Mouse (Mus musculus): ENCODE data around the gene Nkd1.

Gene Nkd1

DNA sequence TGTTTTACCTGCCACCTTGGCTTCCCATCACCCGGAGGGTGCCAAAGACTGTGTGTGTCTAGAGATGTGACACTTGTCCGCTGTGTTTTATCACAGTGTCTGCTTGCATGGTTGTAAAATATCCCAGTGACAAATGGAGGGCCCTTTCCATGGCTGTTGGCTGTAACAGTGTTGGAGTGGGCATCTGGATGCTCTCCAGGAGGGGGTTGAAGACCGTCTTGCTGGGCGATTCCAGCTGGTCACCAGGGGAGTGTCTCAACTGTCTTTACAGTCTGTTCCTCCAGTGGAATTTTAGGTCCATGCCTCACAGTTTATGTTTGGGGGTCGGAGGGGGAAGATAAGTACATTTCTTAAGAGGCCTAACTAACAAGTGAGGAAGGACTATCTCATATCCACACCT lies 99.8 kb downstream of the Nkd1 start:
- DNase-seq (ENCODE audit: low spot score): no peak

GRCm38 (mm10) chr8:88621408-88621807 lies 100.3 kb downstream of the Nkd1 start:
- DNase-seq (ENCODE audit: low spot score): peak; percentile 74

- DNase-seq (ENCODE audit: low spot score): no peak
Observed at GRCm38 (mm10) chr8:88623351-88623750, 102.2 kb downstream of the Nkd1 start.

GRCm38 (mm10) chr8:88624276-88624675 lies 103.1 kb downstream of the Nkd1 start:
- DNase-seq (ENCODE audit: low spot score): no peak

- DNase-seq (ENCODE audit: low spot score): no peak
Observed at GRCm38 (mm10) chr8:88626433-88626832, 105.3 kb downstream of the Nkd1 start.

DNA sequence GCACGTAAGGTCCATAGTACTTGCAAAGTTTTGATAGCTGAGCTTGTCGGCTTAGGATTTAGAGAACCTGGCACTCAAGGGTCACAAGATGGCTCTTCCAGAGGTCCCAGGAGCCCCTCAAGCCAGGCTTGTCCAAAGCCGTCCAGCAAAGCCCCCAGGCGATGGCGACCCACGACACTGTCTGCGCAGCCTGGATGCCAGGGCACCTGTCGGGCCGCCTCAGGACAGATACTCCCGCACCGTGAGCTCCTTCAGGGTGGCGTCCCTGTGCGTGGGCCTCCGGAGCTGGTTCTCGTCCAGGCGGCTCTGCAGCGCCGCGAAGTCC lies 105.7 kb downstream of the Nkd1 start:
- DNase-seq (ENCODE audit: low spot score): no peak

GRCm38 (mm10) chr8:88627265-88627991 lies 106.3 kb downstream of the Nkd1 start:
- peak; percentile 80 for DNase-seq (ENCODE audit: low spot score)

- DNase-seq (ENCODE audit: low spot score): no peak
Observed at GRCm38 (mm10) chr8:88628001-88628774, 107.0 kb downstream of the Nkd1 start.

- DNase-seq (ENCODE audit: low spot score): no peak
Observed at GRCm38 (mm10) chr8:88630225-88630624, 109.1 kb downstream of the Nkd1 start.

DNA sequence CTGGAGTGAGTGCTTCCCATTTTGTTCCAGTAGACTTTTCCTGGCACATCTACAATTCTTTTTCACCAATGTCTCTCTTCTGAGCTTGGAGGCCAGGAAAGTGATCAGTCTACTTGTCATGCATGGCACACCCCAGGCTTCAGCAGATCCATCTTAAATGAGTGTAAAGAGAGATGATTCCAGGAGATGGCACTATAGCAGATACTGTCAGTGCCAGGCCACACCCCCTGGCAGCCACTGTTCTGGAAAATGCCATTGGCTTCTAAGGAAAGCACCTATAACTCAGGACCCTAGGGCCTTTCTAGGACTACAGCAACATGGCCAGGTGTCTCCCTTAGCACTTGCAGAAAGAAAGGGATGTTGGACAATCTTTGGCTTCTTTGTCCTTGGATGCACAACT lies 109.9 kb downstream of the Nkd1 start:
- DNase-seq (ENCODE audit: low spot score): no peak

DNA sequence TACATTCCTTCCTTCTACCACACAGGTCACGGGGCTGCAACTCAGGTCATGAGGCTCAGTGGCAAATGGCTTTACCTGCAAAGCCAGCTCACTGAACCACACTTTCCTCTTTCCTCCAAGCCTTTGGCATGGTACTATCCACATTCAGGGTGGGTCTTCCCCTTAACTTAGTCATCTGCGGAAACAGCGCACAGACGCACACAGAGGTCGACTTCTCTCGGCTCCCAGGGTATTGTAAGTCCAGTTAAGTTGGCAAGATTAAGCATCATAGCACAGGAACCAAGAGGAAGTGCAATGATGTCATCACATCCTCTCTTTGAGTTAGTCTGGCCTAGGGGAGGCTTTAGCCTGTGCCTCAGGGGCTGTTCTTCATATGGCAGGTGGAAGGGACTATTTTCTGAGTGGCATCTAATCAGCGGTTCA lies 112.2 kb downstream of the Nkd1 start:
- DNase-seq (ENCODE audit: low spot score): no peak

DNA sequence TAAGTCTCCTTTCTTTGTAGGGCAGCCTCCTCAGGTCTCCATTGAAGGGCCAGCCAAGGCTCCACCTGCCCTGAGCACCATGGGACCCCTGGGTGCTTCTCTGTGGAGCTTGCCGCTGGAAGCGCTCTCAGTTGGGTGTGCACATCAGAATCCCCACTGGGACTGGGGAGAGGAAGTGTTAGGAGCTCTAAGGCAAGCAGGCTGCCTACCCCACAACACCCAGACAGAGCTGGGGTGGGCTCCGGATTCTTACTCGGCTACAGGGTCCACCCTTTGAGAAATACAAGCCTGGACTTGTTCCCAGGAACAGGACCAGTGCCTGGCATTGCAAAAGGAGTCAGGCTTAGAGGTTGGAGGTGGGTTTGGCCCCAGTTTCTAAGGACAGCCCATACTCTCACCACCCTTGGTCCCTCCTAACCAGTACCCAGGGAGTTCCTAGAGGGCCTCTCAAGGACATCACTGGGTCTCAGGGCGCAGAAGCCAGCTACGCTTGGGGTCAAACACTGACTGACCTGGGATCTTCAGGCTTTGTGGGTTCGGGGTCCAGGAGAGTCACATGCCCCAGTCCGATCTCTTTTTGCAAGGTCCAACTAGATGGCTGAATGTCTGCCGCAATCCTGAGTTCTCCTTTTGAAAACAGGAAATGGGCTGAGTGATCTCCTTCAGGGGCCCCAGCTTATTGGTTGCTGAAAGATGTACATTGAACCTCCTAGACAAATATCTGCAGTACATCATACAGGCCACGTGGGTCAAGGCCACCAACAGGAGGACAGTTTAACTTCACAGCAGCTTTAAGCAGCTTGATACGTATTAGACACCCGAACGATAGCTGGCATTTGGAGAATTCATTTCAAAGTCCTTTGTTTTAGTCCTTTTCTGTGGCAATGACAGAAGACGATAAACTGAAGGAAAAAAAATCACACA lies 114.6 kb downstream of the Nkd1 start, which contains the start of gene Snx20:
Gene Snx20, minus strand, starts transcription at position 655 of the 924 bp plus-strand sequence.
- no peak for DNase-seq (ENCODE audit: low spot score)

DNA sequence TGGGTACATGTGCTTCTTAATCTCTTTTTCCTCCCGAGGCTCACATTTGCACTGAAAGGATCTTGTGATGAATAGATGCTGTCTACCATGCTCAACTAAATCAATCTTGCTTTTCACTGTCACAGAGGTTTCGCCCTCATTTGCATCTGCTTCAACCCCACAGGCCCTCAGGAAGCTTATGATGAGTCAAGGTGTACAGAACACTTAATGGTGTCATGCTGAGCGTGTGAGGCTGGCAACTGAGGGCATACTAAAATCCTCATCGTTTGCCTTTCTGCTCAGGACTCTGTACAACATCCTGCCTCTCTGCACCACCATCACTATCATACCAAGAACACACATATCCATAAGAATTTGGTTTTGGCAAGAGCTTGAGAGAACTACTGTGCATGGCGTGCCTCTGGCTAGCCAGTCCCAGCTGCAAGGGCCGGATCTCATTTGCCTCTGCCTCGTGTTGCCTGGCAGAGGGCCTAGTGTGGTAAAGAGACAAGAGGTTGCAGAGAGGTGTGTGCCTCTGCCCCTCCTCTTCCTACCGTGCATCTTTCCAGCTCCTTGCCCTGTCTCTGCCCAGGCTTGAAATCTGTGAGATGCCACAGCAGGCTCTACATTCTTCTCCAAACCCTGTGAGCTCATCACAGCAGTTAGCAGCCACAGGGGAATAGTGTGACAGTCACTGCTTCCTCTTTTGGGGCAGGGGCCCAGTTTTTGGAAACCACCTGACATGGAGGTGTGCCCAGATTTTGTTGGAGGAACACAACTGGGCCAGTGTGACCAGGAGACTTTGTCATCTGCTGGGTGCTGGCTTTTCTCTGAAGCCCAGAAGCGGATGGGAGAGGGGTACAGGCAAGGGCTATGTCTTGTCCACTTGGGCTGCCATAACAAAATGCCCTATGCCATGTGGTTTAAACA lies 116.2 kb downstream of the Nkd1 start:
- DNase-seq (ENCODE audit: low spot score): no peak

DNA sequence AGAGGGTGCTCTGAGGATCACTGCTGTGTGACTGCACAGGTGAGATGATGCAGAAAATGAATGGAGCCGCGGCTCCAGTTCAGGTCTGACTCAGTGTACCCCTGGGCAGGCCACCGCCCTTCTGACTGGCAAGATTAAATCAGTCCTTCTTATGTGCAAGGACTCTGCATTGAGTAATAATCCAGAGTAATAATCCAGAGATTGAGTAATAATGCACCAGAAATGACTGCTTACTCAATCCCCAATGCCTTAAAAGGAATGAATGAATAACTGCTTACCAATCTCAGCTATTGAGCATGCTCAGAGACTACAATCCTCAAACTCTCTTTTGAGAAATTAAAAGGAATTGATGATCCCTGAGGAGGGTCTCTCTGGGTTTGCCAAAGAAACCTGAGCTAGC lies 117.8 kb downstream of the Nkd1 start:
- DNase-seq (ENCODE audit: low spot score): no peak

DNA sequence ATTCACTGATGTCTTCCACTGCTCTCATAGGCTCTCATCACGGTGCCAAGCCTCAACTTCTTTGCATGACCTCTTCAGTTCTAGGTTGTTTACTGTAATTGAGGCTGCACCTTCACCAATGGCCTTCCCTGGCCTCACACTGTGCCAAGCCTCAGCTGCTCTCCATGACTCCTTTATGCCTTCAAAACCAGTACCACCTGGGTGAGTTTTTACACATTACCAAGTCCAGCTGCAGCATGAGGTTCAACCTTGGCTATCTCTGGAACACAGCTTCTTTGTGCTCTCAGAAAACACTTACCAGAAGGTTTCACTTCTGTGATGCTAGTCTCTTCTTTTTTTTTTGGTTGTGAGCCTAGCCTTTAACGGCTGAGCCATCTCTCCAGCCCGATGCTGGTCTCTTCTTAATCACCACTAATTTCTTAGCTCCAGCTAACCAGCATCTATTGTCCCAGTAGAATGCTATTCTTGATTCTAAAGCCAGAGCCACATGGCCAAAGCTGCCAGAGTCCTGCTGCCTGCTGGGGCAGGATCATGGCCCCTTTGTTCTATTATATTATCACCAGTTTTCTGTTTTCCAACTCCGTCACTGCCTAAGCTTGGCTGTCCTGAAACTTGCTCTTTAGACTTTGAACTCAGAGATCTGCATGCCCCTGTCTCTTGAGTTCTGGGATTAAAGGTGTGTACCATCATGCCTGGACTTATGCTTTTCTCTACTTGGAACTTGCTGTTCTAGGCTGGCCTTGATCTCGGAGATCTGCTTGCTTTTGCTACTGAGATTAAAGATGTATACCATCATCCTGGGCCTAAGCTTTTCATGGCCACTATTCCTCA lies 121.8 kb downstream of the Nkd1 start:
- no peak for DNase-seq (ENCODE audit: low spot score)

Data from ovary, postnatal 36 days (tissue).